Mouse (Mus musculus) bone marrow, adult 2 months (tissue): ENCODE data around the gene Entpd3.
A peak's percentile ranks its signal among the peaks of the same experiment; 100 is the strongest.

Experiments
- CTCF ChIP-seq: fragments of 200-500 bp; IDR thresholded peaks from 2 replicates; pipeline ENCODE4 v1.5.1; 2011; ENCODE audit warnings: low read length, control low read depth; ENCODE audit not compliant: control insufficient read depth, insufficient read depth
- POLR2A ChIP-seq: fragments of 200-500 bp; IDR thresholded peaks from 2 replicates; pipeline ENCODE4 v1.6.1; 2011; ENCODE audit warnings: low read depth, mild to moderate bottlenecking, control low read depth, low read length, borderline replicate concordance; ENCODE audit not compliant: control insufficient read depth

- TF ChIP-seq CTCF (no peak), POLR2A (peak; percentile 93; the same call in 1 of the 2 replicates)
Measured at GRCm38 (mm10) chr9:120577133-120577651, 37.6 kb downstream of the Entpd3 start.
